8 mouse cellular contexts compared by ENCODE assay signal in the genomic region with DNA sequence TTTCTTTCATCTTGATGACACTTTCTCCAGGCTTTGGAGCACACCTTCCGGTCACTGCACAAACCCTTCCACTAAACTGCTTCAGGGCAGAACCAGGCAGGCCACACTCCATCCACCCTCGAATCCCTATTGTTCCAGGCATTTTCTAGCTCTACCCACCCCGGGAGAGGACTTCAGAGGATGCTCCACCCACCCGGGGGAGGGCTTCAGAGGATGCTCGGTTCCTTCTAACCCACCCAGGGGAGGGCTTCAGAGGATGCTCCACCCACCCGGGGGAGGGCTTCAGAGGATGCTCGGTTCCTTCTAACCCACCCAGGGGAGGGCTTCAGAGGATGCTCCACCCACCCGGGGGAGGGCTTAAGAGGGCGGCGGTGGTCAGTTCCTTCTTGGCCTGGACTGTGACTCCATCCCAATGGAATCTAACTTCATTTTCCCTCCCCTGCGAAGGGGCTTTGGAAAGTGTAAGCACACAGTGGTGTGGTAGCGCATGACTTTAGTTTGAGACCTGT. TPM values are rescaled to one million over a fixed set of nuclear protein-coding genes. Genes with fewer than 3 reads are reported as not detected.
A peak's percentile ranks its signal among the peaks of the same experiment; 100 is the strongest.
DNase-seq lines count a peak whose midpoint lies in the region; ATAC-seq and TF ChIP-seq lines count a peak whose summit lies in the region.
"Not testable (repeated sequence)": the region's sequence is repeated elsewhere in the genome, so short reads cannot be mapped to it uniquely, and the experiment has no call there.

No protein-coding gene starts in this region.

- H3K4me3 ChIP-seq in ES-E14 (ENCODE audit: insufficient read depth in 1 of 2, low read depth in 1 of 2, low read length in 2 of 2, poor library complexity in 1 of 2, severe bottlenecking in 1 of 2), result 0 out of 4 replicates have a peak overlapping the region, but pooled peaks of 1 of the 2 experiments have one; percentile 3
- not testable (repeated sequence) for H3K4me3 ChIP-seq in embryonic facial prominence, embryonic 11.5 days (ENCODE audit: low read depth, low read length); hindbrain, embryonic 10.5 days; kidney, embryonic 15.5 days (replicated peaks); liver, embryonic 14.5 days (ENCODE audit: insufficient read depth in 1 of 2, low read depth in 2 of 2, low read length in 2 of 2); midbrain, embryonic 10.5 days; stomach, embryonic 16.5 days (replicated peaks; ENCODE audit: low read length)

- in situ Hi-C loops in ES-E14 (cut with MboI; ENCODE audit: low sequenced_read_pairs in 2 of 2, unreplicated experiment in 2 of 2), result loop anchor here in 1 of 2 experiments (10.0 kb wide), 2 partner anchors 175 to 205 kb away; no protein-coding TSS in a partner anchor

- H3K27me3 ChIP-seq in embryonic facial prominence, embryonic 11.5 days (ENCODE audit: control insufficient read depth, insufficient read depth, low read length); hindbrain, embryonic 10.5 days (ENCODE audit: insufficient read depth, poor library complexity, severe bottlenecking); kidney, embryonic 15.5 days; liver, embryonic 14.5 days (ENCODE audit: control insufficient read depth, insufficient read depth, low read length); midbrain, embryonic 10.5 days (ENCODE audit: low read depth, poor library complexity, severe bottlenecking); stomach, embryonic 16.5 days (ENCODE audit: control insufficient read depth, insufficient read depth, low read length): not testable (repeated sequence)

- 12% methylated on average over 12 of the region's 12 CpGs for WGBS in embryonic facial prominence, embryonic 11.5 days
- 12% methylated on average over 12 of the region's 12 CpGs for WGBS in hindbrain, embryonic 10.5 days
- 20% methylated on average over 12 of the region's 12 CpGs for WGBS in kidney, embryonic 15.5 days
- 23% methylated on average over 12 of the region's 12 CpGs for WGBS in liver, embryonic 14.5 days (ENCODE audit: insufficient replicate concordance)
- 8% methylated on average over 12 of the region's 12 CpGs for WGBS in midbrain, embryonic 10.5 days
- WGBS in stomach, embryonic 16.5 days, result 13% methylated on average over 12 of the region's 12 CpGs

- TF ChIP-seq CTCF in liver, embryonic 14.5 days (IDR thresholded peaks at IDR 0.05; ENCODE audit: low read depth), result not testable (repeated sequence)

- not testable (repeated sequence) for H3K36me3 ChIP-seq in ES-E14 (ENCODE audit: control insufficient read depth, insufficient read depth, low read length, poor library complexity, severe bottlenecking); embryonic facial prominence, embryonic 11.5 days (replicated peaks; ENCODE audit: control insufficient read depth, insufficient read depth, low read depth, low read length); kidney, embryonic 15.5 days; liver, embryonic 14.5 days (replicated peaks; ENCODE audit: control insufficient read depth, insufficient read depth, low read depth); midbrain, embryonic 10.5 days; stomach, embryonic 16.5 days (ENCODE audit: control insufficient read depth, insufficient read depth, low read length)
- peaks cover 11% of the 10 kb centered on the region for H3K36me3 ChIP-seq in hindbrain, embryonic 10.5 days

- DNase-seq in ES-E14 (ENCODE audit: low read depth, low spot score), result peak; percentile 66
- DNase-seq in embryonic facial prominence, embryonic 11.5 days (ENCODE audit: low spot score), result peak; percentile 42
- DNase-seq in hindbrain, embryonic 10.5 days (ENCODE audit: low spot score), result peak; percentile 39
- DNase-seq in liver, embryonic 14.5 days (ENCODE audit: low read depth in 3 of 3, low spot score in 3 of 3), result not testable (repeated sequence)
- peak; percentile 50 for DNase-seq in midbrain, embryonic 10.5 days (ENCODE audit: low spot score)

- ATAC-seq in embryonic facial prominence, embryonic 11.5 days (replicated peaks; ENCODE audit: insufficient number of reproducible peaks, low FRiP score, low TSS enrichment, low read depth), result peak; percentile 81
- ATAC-seq in granulocyte monocyte progenitor cell, adult 5-6 weeks (replicated peaks; ENCODE audit: poor library complexity, severe bottlenecking), result peak; percentile 67
- peak; percentile 78 for ATAC-seq in kidney, embryonic 15.5 days (replicated peaks; ENCODE audit: low FRiP score)
- peak; percentile 47; the same call in 1 of the 2 replicates for ATAC-seq in liver, embryonic 14.5 days (ENCODE audit: insufficient read depth)
- ATAC-seq in stomach, embryonic 16.5 days (ENCODE audit: insufficient read depth, low FRiP score), result peak; percentile 84

- not testable (repeated sequence) for H3K9me3 ChIP-seq in ES-E14 (ENCODE audit: control insufficient read depth, insufficient read depth, low read depth, low read length); embryonic facial prominence, embryonic 11.5 days (replicated peaks; ENCODE audit: control insufficient read depth, low read length); hindbrain, embryonic 10.5 days; kidney, embryonic 15.5 days (replicated peaks); liver, embryonic 14.5 days (ENCODE audit: control insufficient read depth, low read length); midbrain, embryonic 10.5 days (replicated peaks); stomach, embryonic 16.5 days (replicated peaks; ENCODE audit: control insufficient read depth, low read length)

- not testable (repeated sequence) for TF ChIP-seq EP300 in liver, embryonic 14.5 days (IDR thresholded peaks at IDR 0.05; ENCODE audit: low read depth)

- H3K4me1 ChIP-seq in ES-E14 (ENCODE audit: control insufficient read depth in 2 of 2, insufficient read depth in 2 of 2, low read length in 2 of 2, poor library complexity in 1 of 2), result peaks cover 0 to 15% of the 10 kb centered on the region in 2 experiments; a peak in 2 of 4 replicates
- not testable (repeated sequence) for H3K4me1 ChIP-seq in embryonic facial prominence, embryonic 11.5 days (ENCODE audit: control insufficient read depth, insufficient read depth, low read length); kidney, embryonic 15.5 days; liver, embryonic 14.5 days (replicated peaks; ENCODE audit: control insufficient read depth in 2 of 2, insufficient read depth in 2 of 2, low read length in 1 of 2); stomach, embryonic 16.5 days (ENCODE audit: control insufficient read depth, insufficient read depth, low read length)
- peaks cover 15% of the 10 kb centered on the region for H3K4me1 ChIP-seq in hindbrain, embryonic 10.5 days (replicated peaks)
- H3K4me1 ChIP-seq in midbrain, embryonic 10.5 days, result peaks cover 15% of the 10 kb centered on the region

- not testable (repeated sequence) for H3K9ac ChIP-seq in ES-E14 (ENCODE audit: insufficient read depth, low read depth, low read length, poor library complexity, severe bottlenecking); embryonic facial prominence, embryonic 11.5 days (replicated peaks; ENCODE audit: low read length); kidney, embryonic 15.5 days; liver, embryonic 14.5 days (replicated peaks); stomach, embryonic 16.5 days (ENCODE audit: low read length)

- not testable (repeated sequence) for H3K4me2 ChIP-seq in embryonic facial prominence, embryonic 11.5 days (ENCODE audit: low read depth, low read length); kidney, embryonic 15.5 days; liver, embryonic 14.5 days (ENCODE audit: low read depth); stomach, embryonic 16.5 days (ENCODE audit: low read depth, low read length)

- H3K27ac ChIP-seq in ES-E14 (ENCODE audit: insufficient read depth, low read depth, low read length, poor library complexity, severe bottlenecking), result peak overlapping the region; percentile 57; the same call in 1 of the 2 replicates
- H3K27ac ChIP-seq in embryonic facial prominence, embryonic 11.5 days (replicated peaks; ENCODE audit: low read depth, low read length); kidney, embryonic 15.5 days; liver, embryonic 14.5 days; stomach, embryonic 16.5 days (ENCODE audit: low read length): not testable (repeated sequence)
- H3K27ac ChIP-seq in hindbrain, embryonic 10.5 days, result peak overlapping the region; percentile 62
- peak overlapping the region; percentile 49 for H3K27ac ChIP-seq in midbrain, embryonic 10.5 days (replicated peaks)

RNA-seq across cellular contexts. Expression of a gene that starts 23.6 kb away (rescaled TPM):
- total RNA-seq in ES-E14 (2012; rRNA removed), result 14.3 and 25.2 TPM in 2 replicates
- polyA plus RNA-seq in embryonic facial prominence, embryonic 11.5 days (2014; fragmentation: Nextera tagmentation; extraction: Ambion mirVana), result 95.0 and 97.8 TPM in 2 replicates
- total RNA-seq in granulocyte monocyte progenitor cell, adult 5-6 weeks (2014; fragmentation: Nextera tagmentation), result 17.3 and 20.9 TPM in 2 replicates
- total RNA-seq in granulocyte monocyte progenitor cell, adult 5-6 weeks (2017), result 30.2 and 38.9 TPM in 2 replicates
- 99.1 and 116 TPM in 2 replicates for polyA plus RNA-seq in hindbrain, embryonic 10.5 days (2016; fragmentation: Nextera tagmentation; extraction: Ambion mirVana)
- 63.5 and 65.6 TPM in 2 replicates for polyA plus RNA-seq in kidney, embryonic 15.5 days (2015; fragmentation: Nextera tagmentation; extraction: Ambion mirVana)
- polyA plus RNA-seq in liver, embryonic 14.5 days (2012; rRNA removed), result 8.3 and 12.1 TPM in 2 replicates
- 17.5 and 21.0 TPM in 2 replicates for polyA plus RNA-seq in liver, embryonic 14.5 days (2014; fragmentation: Nextera tagmentation; extraction: Ambion mirVana)
- 106 and 132 TPM in 2 replicates for polyA plus RNA-seq in midbrain, embryonic 10.5 days (2016; fragmentation: Nextera tagmentation; extraction: Ambion mirVana)
- polyA plus RNA-seq in stomach, embryonic 16.5 days (2015; fragmentation: Nextera tagmentation; extraction: Ambion mirVana), result 56.8 and 59.8 TPM in 2 replicates

RNA-seq across cellular contexts. Expression of a gene that starts 36.2 kb away (rescaled TPM):
- total RNA-seq in ES-E14 (2012; rRNA removed), result 47.5 and 55.0 TPM in 2 replicates
- polyA plus RNA-seq in embryonic facial prominence, embryonic 11.5 days (2014; fragmentation: Nextera tagmentation; extraction: Ambion mirVana), result 46.5 and 47.6 TPM in 2 replicates
- total RNA-seq in granulocyte monocyte progenitor cell, adult 5-6 weeks (2014; fragmentation: Nextera tagmentation), result 27.6 and 54.7 TPM in 2 replicates
- 26.6 and 32.9 TPM in 2 replicates for total RNA-seq in granulocyte monocyte progenitor cell, adult 5-6 weeks (2017)
- polyA plus RNA-seq in hindbrain, embryonic 10.5 days (2016; fragmentation: Nextera tagmentation; extraction: Ambion mirVana), result 53.1 and 54.3 TPM in 2 replicates
- 54.6 and 55.8 TPM in 2 replicates for polyA plus RNA-seq in kidney, embryonic 15.5 days (2015; fragmentation: Nextera tagmentation; extraction: Ambion mirVana)
- polyA plus RNA-seq in liver, embryonic 14.5 days (2012; rRNA removed), result 10.7 and 12.9 TPM in 2 replicates
- 18.9 and 19.9 TPM in 2 replicates for polyA plus RNA-seq in liver, embryonic 14.5 days (2014; fragmentation: Nextera tagmentation; extraction: Ambion mirVana)
- polyA plus RNA-seq in midbrain, embryonic 10.5 days (2016; fragmentation: Nextera tagmentation; extraction: Ambion mirVana), result 59.6 and 66.2 TPM in 2 replicates
- polyA plus RNA-seq in stomach, embryonic 16.5 days (2015; fragmentation: Nextera tagmentation; extraction: Ambion mirVana), result 46.2 and 47.3 TPM in 2 replicates
